Mouse (Mus musculus) liver, embryonic 14.5 days (tissue): ENCODE results near the gene Rbm8a.

ENCODE experiments used
- CTCF ChIP-seq: IDR thresholded peaks from 2 replicates; pipeline ENCODE4 v1.5.1; 2016; ENCODE audit warnings: antibody characterized with exemption, low read depth, control low read depth
- EP300 ChIP-seq: IDR thresholded peaks from 2 replicates; pipeline ENCODE4 v1.6.1; 2016; ENCODE audit warnings: antibody characterized with exemption, low read depth

DNA sequence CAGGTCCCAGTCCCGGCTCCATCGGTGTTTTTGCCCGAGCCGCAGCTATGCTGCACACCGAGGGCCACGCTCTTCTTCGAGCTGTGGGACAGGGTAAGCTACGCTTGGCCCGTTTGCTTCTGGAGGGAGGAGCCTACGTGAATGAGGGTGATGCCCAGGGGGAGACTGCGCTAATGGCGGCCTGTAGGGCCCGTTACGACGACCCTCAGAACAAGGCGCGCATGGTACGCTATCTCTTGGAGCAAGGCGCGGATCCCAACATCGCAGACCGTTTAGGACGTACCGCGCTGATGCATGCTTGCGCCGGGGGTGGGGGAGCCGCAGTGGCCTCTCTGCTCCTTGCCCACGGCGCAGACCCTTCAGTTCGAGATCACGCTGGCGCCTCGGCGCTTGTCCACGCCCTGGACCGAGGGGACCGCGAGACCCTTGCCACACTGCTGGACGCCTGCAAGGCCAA lies 32.3 kb upstream of the Rbm8a start:
- TF ChIP-seq EP300 (no peak), CTCF (no peak)
